Mouse (Mus musculus): ENCODE results near the gene Csk. TPM values are rescaled to one million over a fixed set of nuclear protein-coding genes. Genes with fewer than 3 reads are reported as not detected.

Gene Csk
- 35.9 and 36.1 TPM in 2 replicates for polyA plus RNA-seq (2015; fragmentation: Nextera tagmentation; extraction: Ambion mirVana)

GRCm38 (mm10) chr9:57653283-57653682 is at the start of gene Csk:
Csk (minus strand) TSS chr9:57653631.
- Histone ChIP-seq H3K27me3 (peaks cover 23% of the 10 kb centered on the region), H3K36me3 (no peaks in the 10 kb centered on the region), H3K9me3 (replicated peaks) (no peaks in the 10 kb centered on the region), H3K9ac (no peak within 1 kb of the TSS), H3K4me1 (peaks cover 7% of the 10 kb centered on the region; the same call in 1 of the 2 replicates), H3K4me3 (replicated peaks) (no peak within 1 kb of the TSS), H3K4me2 (replicated peaks) (no peak within 1 kb of the TSS), H3K27ac (replicated peaks) (no peak within 1 kb of the TSS)
- ATAC-seq (ENCODE audit: insufficient number of reproducible peaks, low FRiP score, low TSS enrichment, low read depth), result no peak
- WGBS, result 43% methylated on average over 5 of the region's 5 CpGs

- H3K4me1 ChIP-seq, result peaks cover 14% of the 10 kb centered on the region
- peaks cover 40% of the 10 kb centered on the region for H3K27me3 ChIP-seq
- H3K36me3 ChIP-seq, result no peaks in the 10 kb centered on the region
- H3K27ac ChIP-seq (replicated peaks), result no peak overlapping the region
- no peak overlapping the region for H3K9ac ChIP-seq
- no peak overlapping the region for H3K4me2 ChIP-seq (replicated peaks)
- ATAC-seq (ENCODE audit: insufficient number of reproducible peaks, low FRiP score, low TSS enrichment, low read depth), result no peak
- no peak overlapping the region for H3K4me3 ChIP-seq (replicated peaks)
- no peaks in the 10 kb centered on the region for H3K9me3 ChIP-seq (replicated peaks)
- 67% methylated on average over 1 of the region's 1 CpGs for WGBS
Observed at GRCm38 (mm10) chr9:57698466-57699150, 45.2 kb upstream of the Csk start.

GRCm38 (mm10) chr9:57697380-57697779 is 43.9 kb upstream of the Csk start:
- ATAC-seq (ENCODE audit: insufficient number of reproducible peaks, low FRiP score, low TSS enrichment, low read depth), result peak; percentile 65
- Histone ChIP-seq H3K36me3 (no peaks in the 10 kb centered on the region), H3K4me2 (replicated peaks) (no peak overlapping the region), H3K4me3 (replicated peaks) (no peak overlapping the region), H3K4me1 (peaks cover 14% of the 10 kb centered on the region), H3K9me3 (replicated peaks) (no peaks in the 10 kb centered on the region), H3K9ac (no peak overlapping the region), H3K27ac (replicated peaks) (no peak overlapping the region), H3K27me3 (peaks cover 44% of the 10 kb centered on the region)
- WGBS, result 19% methylated on average over 4 of the region's 4 CpGs

GRCm38 (mm10) chr9:57696380-57697285 is 43.2 kb upstream of the Csk start:
- Histone ChIP-seq H3K4me3 (replicated peaks) (peak overlapping the region; percentile 42), H3K27ac (replicated peaks) (no peak overlapping the region), H3K9ac (peak overlapping the region; percentile 18; the same call in 1 of the 2 replicates), H3K27me3 (peaks cover 44% of the 10 kb centered on the region), H3K9me3 (replicated peaks) (no peaks in the 10 kb centered on the region), H3K4me1 (peaks cover 14% of the 10 kb centered on the region), H3K4me2 (replicated peaks) (peak overlapping the region; percentile 79), H3K36me3 (no peaks in the 10 kb centered on the region)
- 0 out of 2 replicates have a peak, but pooled peaks have one; percentile 60 for ATAC-seq (ENCODE audit: insufficient number of reproducible peaks, low FRiP score, low TSS enrichment, low read depth)
- under 1% methylated on average over 42 of the region's 42 CpGs for WGBS

GRCm38 (mm10) chr9:57694108-57694507 is 40.7 kb upstream of the Csk start:
- ATAC-seq (ENCODE audit: insufficient number of reproducible peaks, low FRiP score, low TSS enrichment, low read depth), result no peak
- Histone ChIP-seq H3K4me2 (replicated peaks) (no peak overlapping the region), H3K27ac (replicated peaks) (no peak overlapping the region), H3K36me3 (no peaks in the 10 kb centered on the region), H3K9me3 (replicated peaks) (no peaks in the 10 kb centered on the region), H3K27me3 (peaks cover 44% of the 10 kb centered on the region), H3K4me3 (replicated peaks) (no peak overlapping the region), H3K9ac (no peak overlapping the region), H3K4me1 (peaks cover 14% of the 10 kb centered on the region)
- 84% methylated on average over 2 of the region's 2 CpGs for WGBS

- H3K27ac ChIP-seq (replicated peaks), result no peak overlapping the region
- H3K4me1 ChIP-seq, result no peaks in the 10 kb centered on the region
- no peak overlapping the region for H3K9ac ChIP-seq
- H3K4me2 ChIP-seq (replicated peaks), result no peak overlapping the region
- WGBS, result 72% methylated on average over 2 of the region's 2 CpGs
- 0 out of 2 replicates have a peak, but pooled peaks cover 4% of the 10 kb centered on the region for H3K27me3 ChIP-seq
- no peak overlapping the region for H3K4me3 ChIP-seq (replicated peaks)
- ATAC-seq (ENCODE audit: insufficient number of reproducible peaks, low FRiP score, low TSS enrichment, low read depth), result no peak
- H3K9me3 ChIP-seq (replicated peaks), result no peaks in the 10 kb centered on the region
- no peaks in the 10 kb centered on the region for H3K36me3 ChIP-seq
Observed at GRCm38 (mm10) chr9:57688606-57689005, 35.2 kb upstream of the Csk start.

- H3K4me2 ChIP-seq (replicated peaks), result no peak overlapping the region
- H3K4me3 ChIP-seq (replicated peaks), result no peak overlapping the region
- no peaks in the 10 kb centered on the region for H3K4me1 ChIP-seq
- 47% methylated on average over 2 of the region's 2 CpGs for WGBS
- no peaks in the 10 kb centered on the region for H3K9me3 ChIP-seq (replicated peaks)
- H3K27me3 ChIP-seq, result 0 out of 2 replicates have a peak, but pooled peaks cover 3% of the 10 kb centered on the region
- H3K9ac ChIP-seq, result no peak overlapping the region
- H3K27ac ChIP-seq (replicated peaks), result no peak overlapping the region
- H3K36me3 ChIP-seq, result no peaks in the 10 kb centered on the region
- ATAC-seq (ENCODE audit: insufficient number of reproducible peaks, low FRiP score, low TSS enrichment, low read depth), result no peak
Observed at GRCm38 (mm10) chr9:57688158-57688557, 34.7 kb upstream of the Csk start.

GRCm38 (mm10) chr9:57687751-57688150 is 34.3 kb upstream of the Csk start, which contains the start of gene Cyp1a1:
Cyp1a1 (plus strand) TSS chr9:57687928.
- H3K36me3 ChIP-seq, result no peaks in the 10 kb centered on the region
- no peak within 1 kb of the TSS for H3K27ac ChIP-seq (replicated peaks)
- H3K9ac ChIP-seq, result no peak within 1 kb of the TSS
- H3K4me1 ChIP-seq, result no peaks in the 10 kb centered on the region
- H3K27me3 ChIP-seq, result 0 out of 2 replicates have a peak, but pooled peaks cover under 1% of the 10 kb centered on the region
- H3K4me2 ChIP-seq (replicated peaks), result no peak within 1 kb of the TSS
- no peak for ATAC-seq (ENCODE audit: insufficient number of reproducible peaks, low FRiP score, low TSS enrichment, low read depth)
- H3K4me3 ChIP-seq (replicated peaks), result no peak within 1 kb of the TSS
- 83% methylated on average over 2 of the region's 2 CpGs for WGBS
- no peaks in the 10 kb centered on the region for H3K9me3 ChIP-seq (replicated peaks)

GRCm38 (mm10) chr9:57686011-57686410 is 32.6 kb upstream of the Csk start:
- no peak overlapping the region for H3K9ac ChIP-seq
- no peaks in the 10 kb centered on the region for H3K36me3 ChIP-seq
- H3K4me3 ChIP-seq (replicated peaks), result no peak overlapping the region
- no peak overlapping the region for H3K4me2 ChIP-seq (replicated peaks)
- H3K4me1 ChIP-seq, result no peaks in the 10 kb centered on the region
- ATAC-seq (ENCODE audit: insufficient number of reproducible peaks, low FRiP score, low TSS enrichment, low read depth), result no peak
- WGBS, result 83% methylated on average over 5 of the region's 5 CpGs
- H3K9me3 ChIP-seq (replicated peaks), result no peaks in the 10 kb centered on the region
- no peaks in the 10 kb centered on the region for H3K27me3 ChIP-seq
- no peak overlapping the region for H3K27ac ChIP-seq (replicated peaks)

GRCm38 (mm10) chr9:57683520-57683919 is 30.1 kb upstream of the Csk start, which contains the start of gene Cyp1a2:
Cyp1a2 (minus strand) TSS chr9:57683703.
- Histone ChIP-seq H3K27me3 (no peaks in the 10 kb centered on the region), H3K36me3 (no peaks in the 10 kb centered on the region), H3K9ac (no peak within 1 kb of the TSS), H3K4me3 (replicated peaks) (no peak within 1 kb of the TSS), H3K4me1 (no peaks in the 10 kb centered on the region), H3K9me3 (replicated peaks) (no peaks in the 10 kb centered on the region), H3K4me2 (replicated peaks) (no peak within 1 kb of the TSS), H3K27ac (replicated peaks) (no peak within 1 kb of the TSS)
- 65% methylated on average over 5 of the region's 5 CpGs for WGBS
- no peak for ATAC-seq (ENCODE audit: insufficient number of reproducible peaks, low FRiP score, low TSS enrichment, low read depth)

- Histone ChIP-seq H3K9ac (no peak overlapping the region), H3K27me3 (no peaks in the 10 kb centered on the region), H3K9me3 (replicated peaks) (no peaks in the 10 kb centered on the region), H3K4me3 (replicated peaks) (no peak overlapping the region), H3K36me3 (no peaks in the 10 kb centered on the region), H3K4me2 (replicated peaks) (no peak overlapping the region), H3K27ac (replicated peaks) (no peak overlapping the region), H3K4me1 (no peaks in the 10 kb centered on the region)
- 78% methylated on average over 10 of the region's 10 CpGs for WGBS
- no peak for ATAC-seq (ENCODE audit: insufficient number of reproducible peaks, low FRiP score, low TSS enrichment, low read depth)
Observed at GRCm38 (mm10) chr9:57681411-57681810, 28.0 kb upstream of the Csk start.
